Mouse (Mus musculus): Measurements from ENCODE around the gene Csf2ra. TPM values are rescaled to one million over a fixed set of nuclear protein-coding genes. Genes with fewer than 3 reads are reported as not detected.
"Not testable (repeated sequence)": the region's sequence is repeated elsewhere in the genome, so short reads cannot be mapped to it uniquely, and the experiment has no call there.

The Csf2ra gene
- total RNA-seq, 2 experiments from 2014 or later, result 30.1 to 34.8 TPM

DNA sequence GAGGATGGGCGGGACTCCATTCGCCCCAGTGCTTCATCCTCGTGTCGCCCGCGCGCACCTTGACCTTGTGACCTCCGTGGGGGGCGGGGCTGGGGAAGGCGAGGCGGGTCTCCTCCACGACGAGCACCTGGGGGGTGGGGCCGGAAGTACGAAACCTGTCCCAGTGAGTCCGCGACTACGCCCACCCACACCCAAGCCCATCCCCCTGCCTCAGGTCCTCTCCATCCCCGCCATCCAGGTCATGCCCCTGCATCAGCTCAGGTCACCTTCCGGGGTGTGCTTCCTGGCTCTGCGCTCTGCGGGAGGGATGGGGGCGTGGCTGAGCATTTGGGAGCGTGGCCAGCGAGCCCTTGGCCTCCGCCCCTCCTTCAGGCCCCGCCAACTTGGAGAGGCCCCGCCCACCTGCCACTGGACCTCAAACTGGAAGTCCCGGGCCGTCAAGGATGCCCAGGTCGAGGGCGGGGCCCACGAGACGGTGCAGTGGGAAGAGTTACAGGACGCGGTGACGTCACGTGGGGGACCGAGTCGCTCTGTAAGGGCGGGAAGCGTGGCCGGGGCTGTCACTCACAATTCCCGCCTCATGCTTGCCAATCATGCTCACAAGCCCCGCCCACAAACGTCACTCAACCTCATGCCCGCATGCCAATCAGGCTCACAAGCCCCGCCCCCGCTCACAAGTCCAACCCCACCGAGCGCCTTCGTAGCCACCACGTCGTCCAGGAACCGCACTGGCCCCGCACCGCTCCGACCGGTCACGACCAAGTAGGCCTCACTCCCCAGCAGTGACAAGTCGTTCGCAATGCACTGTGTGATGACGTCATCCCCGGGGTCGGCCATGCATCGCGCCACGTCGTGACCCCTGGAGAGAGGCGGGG, 2.5 kb downstream of the Csf2ra start:
- peak in 1 of 2 experiments; percentile 83 for DNase-seq (ENCODE audit: low spot score in 2 of 2)

DNA sequence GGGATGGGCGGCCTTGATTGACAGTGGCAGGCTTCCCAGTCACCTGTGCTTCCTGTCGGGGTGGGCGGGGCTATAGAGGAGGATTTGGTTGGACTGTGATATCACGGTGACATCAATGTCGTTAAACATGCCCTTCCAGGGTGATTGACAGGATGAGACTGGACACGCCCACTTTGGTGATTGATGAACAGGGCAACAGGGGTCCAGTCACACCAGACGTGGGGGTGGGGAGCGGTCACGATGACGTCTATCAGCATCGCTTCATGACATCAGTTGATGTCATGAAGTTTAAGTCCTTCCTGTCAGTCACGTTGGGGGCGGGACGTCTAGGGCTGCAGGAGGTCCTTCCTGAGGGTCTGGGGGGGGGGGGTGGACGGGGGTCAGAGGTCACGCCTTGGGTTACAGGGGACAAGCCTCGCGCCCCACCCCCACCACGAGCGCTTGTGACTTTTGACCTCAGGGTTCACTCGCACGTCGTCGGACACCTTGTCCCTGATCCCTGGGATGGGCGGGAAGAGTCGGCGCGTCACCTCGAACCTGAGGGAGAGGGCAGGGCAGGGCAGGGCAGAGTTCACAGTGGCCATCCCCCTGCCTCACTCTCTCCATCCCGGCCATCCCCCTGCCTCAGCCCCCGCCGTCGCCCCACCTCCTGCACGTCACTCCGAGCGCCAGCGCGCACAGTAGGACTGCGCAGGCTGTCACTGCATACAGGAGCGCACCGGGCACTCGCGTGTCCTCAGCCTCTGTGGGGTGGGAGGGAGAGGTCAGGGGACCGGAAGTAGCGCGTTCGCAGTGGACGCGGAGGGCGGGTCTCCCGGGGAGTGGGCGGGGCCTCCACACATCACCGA, 3.3 kb downstream of the Csf2ra start:
- no peak for DNase-seq (ENCODE audit: low spot score in 2 of 2)

DNA sequence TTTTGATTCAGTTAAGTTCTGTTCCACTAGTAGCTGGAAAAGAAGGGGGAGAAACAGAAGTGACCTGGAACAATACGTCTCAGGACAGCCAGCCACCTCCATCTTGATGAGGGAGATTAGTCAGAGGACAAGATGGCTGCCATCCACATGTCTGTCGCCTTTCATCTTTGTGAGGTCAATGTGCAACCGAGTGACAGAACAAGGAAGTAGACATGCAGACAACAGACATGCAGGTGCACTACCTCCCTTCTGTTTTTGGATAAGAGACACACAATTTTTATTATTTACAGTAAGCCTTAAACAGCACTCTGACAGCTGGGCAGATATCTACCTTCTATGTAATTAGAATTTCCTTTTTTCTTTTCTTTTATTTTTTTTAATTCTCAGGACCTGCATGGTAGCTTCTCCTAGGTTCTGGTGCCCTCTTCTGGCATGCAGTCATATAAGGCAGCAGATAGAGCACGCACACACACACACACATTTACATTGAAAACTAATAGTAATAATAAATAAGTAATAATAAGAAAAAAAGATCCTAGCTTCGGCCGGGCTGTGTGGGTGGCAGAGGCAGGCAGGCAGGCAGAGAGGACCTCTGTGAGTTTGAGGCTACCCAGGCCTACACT, 4.4 kb downstream of the Csf2ra start:
- no peak for DNase-seq (ENCODE audit: low spot score in 2 of 2)

DNA sequence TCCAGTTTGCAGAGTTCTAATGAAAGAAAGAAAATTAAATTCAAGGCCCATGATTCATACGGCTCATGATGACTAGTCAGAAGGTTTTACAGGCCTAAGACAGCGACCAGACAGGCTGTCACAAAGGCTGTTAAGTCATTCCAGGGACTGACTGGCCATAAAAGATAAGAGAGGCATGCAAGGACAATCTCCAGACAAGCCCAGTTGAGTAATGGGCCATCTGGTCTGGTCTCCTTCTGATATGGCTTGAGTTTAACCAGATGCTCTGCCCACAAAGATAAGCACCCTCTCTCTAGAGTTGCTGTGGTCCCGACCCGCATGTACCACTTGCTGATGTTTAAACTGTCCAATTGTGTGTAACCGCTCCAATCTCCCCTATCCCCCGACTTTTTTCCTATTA, 20.7 kb downstream of the Csf2ra start:
- not testable (repeated sequence) for DNase-seq (ENCODE audit: low spot score in 2 of 2)

DNA sequence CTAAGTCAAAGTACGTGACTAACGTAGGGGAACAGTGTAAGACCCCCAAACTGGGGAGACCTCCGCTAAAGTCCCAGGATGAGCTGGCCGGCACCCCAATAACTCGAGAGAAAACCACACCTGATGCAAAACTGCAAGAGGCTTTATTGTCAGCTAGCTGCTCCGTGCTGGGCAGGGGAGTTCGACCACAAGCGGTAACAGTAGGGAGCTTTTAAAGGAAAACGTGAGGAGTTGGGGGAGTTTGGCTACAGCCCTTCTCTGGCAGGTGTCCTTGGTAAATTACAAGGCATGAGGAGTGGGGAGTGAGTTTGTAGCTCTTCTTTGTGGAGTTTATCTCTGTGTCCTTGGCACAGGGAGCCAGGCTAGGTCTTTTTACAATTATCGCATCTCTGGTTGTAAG, 28.4 kb downstream of the Csf2ra start:
- peak; percentile 7 to 24 for DNase-seq (ENCODE audit: low spot score in 2 of 2)

DNA sequence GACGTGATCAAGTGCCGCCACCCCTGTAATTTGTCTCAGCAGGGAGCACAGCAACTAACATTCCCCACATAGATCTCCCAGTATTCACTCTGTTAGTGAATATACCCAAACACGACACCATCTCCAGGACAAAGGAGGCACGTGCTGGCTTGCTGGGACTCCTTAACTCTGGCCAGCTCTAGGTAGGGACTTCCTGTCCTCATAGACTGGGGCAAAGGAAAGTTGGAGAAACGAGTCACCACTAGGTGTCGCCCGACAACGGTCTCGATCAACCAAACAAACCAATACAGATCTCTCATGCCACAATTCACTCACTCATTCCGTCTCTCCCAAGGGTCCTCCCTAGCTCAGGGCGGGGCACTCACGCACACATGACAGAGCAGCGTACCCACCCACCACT, 28.9 kb downstream of the Csf2ra start:
- peak; percentile 85 to 86 for DNase-seq (ENCODE audit: low spot score in 2 of 2)

DNA sequence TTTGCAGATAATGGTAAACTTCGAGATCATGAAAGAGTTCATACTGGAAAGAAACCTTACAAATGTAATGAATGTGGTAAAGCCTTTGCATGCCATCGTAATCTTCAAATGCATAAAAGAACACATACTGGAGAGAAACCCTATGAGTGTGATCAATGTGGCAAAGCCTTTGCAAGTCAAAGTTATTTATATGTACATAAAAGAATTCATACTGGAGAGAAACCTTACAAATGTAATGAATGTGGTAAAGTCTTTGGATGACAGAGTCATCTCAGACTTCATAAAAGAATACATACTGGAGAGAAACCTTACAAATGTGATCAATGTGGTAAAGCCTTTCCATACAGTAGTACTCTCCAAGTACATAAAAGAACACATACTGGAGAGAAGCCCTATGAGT, 44.6 kb downstream of the Csf2ra start, which contains the start of gene Gm6020:
Gene Gm6020 (plus strand): TSS at position 301 of the 400 bp plus-strand sequence.
- not testable (repeated sequence) for DNase-seq (ENCODE audit: low spot score in 2 of 2)

DNA sequence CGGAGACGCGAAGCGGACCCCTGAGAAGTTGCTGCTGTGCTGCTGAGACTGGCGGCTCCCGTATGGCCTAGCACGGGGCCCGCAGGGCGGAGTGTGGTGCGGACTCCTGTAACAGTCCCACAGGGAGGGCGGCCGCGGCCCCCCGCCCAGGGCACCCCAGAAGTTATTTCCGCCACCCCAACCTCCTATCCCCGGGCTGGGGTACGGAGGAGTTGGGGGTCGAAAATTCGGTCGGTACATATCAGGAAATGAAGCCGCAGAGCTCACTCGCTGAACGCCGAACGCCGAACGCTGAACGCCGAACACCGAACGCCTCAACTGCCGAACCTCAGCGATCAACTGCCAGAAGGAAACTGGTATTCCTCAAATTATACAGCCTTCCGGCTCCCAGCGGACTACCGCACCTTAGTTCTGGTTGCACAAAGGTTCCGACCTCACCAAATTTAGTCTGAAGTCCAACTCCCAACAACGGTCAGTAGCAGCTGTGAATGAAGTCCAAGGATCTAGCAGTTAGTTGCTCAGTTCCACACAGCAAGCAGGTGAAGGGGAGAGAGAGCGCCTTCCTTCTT, 52.4 kb downstream of the Csf2ra start, which contains the start of gene Gm7102:
Gene Gm7102 (minus strand): TSS at position 554 of the 569 bp plus-strand sequence.
- no peak for DNase-seq (ENCODE audit: low spot score in 2 of 2)

Other genes starting within 250 kb of the Csf2ra start
- 10 to 100 TPM; 36.9 to 44.3 TPM for gene Zfp950, start 87.6 kb downstream of the Csf2ra start, total RNA-seq (2021)
- gene Gm7102, start 52.1 kb downstream of the Csf2ra start, total RNA-seq (2021), result not detected
- not detected for gene Gm6020, start 44.5 kb downstream of the Csf2ra start, total RNA-seq (2021)
- gene Gm21060, start 68.6 kb upstream of the Csf2ra start, total RNA-seq (2021), result not detected

Measured in left cerebral cortex, adult 18-20 months (tissue).